Mouse (Mus musculus) MEL (cell line): ENCODE measurements at regions not wholly inside any gene's neighbourhood (a gene's known extent, or its start where the extent isn't known, plus 50 kb on each side); places are given as distances from the start of the nearest gene placed in this dataset.

Experiments used
- DNase-seq: peaks from one replicate; pipeline ENCODE4 v3.0.0; 2011; ENCODE audit warnings: low read depth, low spot score
- H3K27ac ChIP-seq: 2 replicates; pipeline ENCODE4 v1.5.1; 2012; ENCODE audit warnings: low read depth, mild to moderate bottlenecking, control low read depth, low read length, moderate library complexity; ENCODE audit not compliant: control insufficient read depth
- H3K27me3 ChIP-seq, 2 experiments: fragments of 150-350 bp in 1 of 2; sonication (generic) in 1 of 2; 2 replicates each; pipeline ENCODE4 v1.6.1; 2012; ENCODE audit warnings: low read length in 2 of 2, mild to moderate bottlenecking in 2 of 2, improper control_type of control experiment in 1 of 2, moderate library complexity in 1 of 2; ENCODE audit not compliant: insufficient read depth in 2 of 2, control insufficient read depth in 1 of 2
- H3K36me3 ChIP-seq, 2 experiments: 2 replicates each; pipeline ENCODE4 v1.6.1; 2012 to 2014; ENCODE audit warnings: low read length in 2 of 2, improper control_type of control experiment in 1 of 2, inconsistent platforms in 1 of 2, mild to moderate bottlenecking in 1 of 2; ENCODE audit not compliant: insufficient read depth in 2 of 2, control insufficient read depth in 1 of 2
- H3K4me1 ChIP-seq, 2 experiments: fragments of 150-350 bp in 1 of 2; sonication (generic) in 1 of 2; 2 replicates each; pipeline ENCODE4 v1.6.1; 2012; ENCODE audit warnings: low read length in 2 of 2, improper control_type of control experiment in 1 of 2, mild to moderate bottlenecking in 1 of 2; ENCODE audit not compliant: insufficient read depth in 2 of 2, control insufficient read depth in 1 of 2
- H3K4me3 ChIP-seq, 2 experiments: fragments of 150-350 bp in 1 of 2; sonication (generic) in 1 of 2; 2 replicates each; pipeline ENCODE4 v1.5.1; 2012; ENCODE audit warnings: low read depth in 2 of 2, low read length in 2 of 2, mild to moderate bottlenecking in 2 of 2, moderate library complexity in 2 of 2, control low read depth in 1 of 2, improper control_type of control experiment in 1 of 2; ENCODE audit not compliant: control insufficient read depth in 1 of 2, insufficient read depth in 1 of 2
- H3K79me2 ChIP-seq: 2 replicates; pipeline ENCODE4 v1.6.1; 2012; ENCODE audit warnings: mild to moderate bottlenecking, low read length, moderate library complexity; ENCODE audit not compliant: control insufficient read depth, poor library complexity, insufficient read depth
- H3K9ac ChIP-seq: 2 replicates; pipeline ENCODE4 v1.6.1; 2012; ENCODE audit warnings: low read depth, mild to moderate bottlenecking, control low read depth, low read length, moderate library complexity; ENCODE audit not compliant: control insufficient read depth, poor library complexity, severe bottlenecking
- H3K9me3 ChIP-seq: fragments of 150-350 bp; sonication (generic); replicated peaks from 2 replicates; pipeline ENCODE4 v1.6.1; 2012; ENCODE audit warnings: mild to moderate bottlenecking, low read length, improper control_type of control experiment, moderate library complexity; ENCODE audit not compliant: insufficient read depth
- BHLHE40 ChIP-seq: IDR thresholded peaks from 2 replicates; pipeline ENCODE4 v1.6.1; 2012; ENCODE audit warnings: low read depth, mild to moderate bottlenecking, inconsistent platforms, low read length, improper control_type of control experiment, borderline replicate concordance
- CHD1 ChIP-seq: IDR thresholded peaks from 2 replicates; pipeline ENCODE4 v1.6.1; 2012; ENCODE audit warnings: low read depth, mild to moderate bottlenecking, inconsistent platforms, low read length, improper control_type of control experiment
- CTCF ChIP-seq, 3 experiments: IDR thresholded peaks in 2 of 3; conservative IDR thresholded peaks in 1 of 3; 2 replicates each; pipeline ENCODE4 v1.5.1; 2011 to 2012; ENCODE audit warnings: low read length in 3 of 3, low read depth in 2 of 3, mild to moderate bottlenecking in 2 of 3, improper control_type of control experiment in 1 of 3, inconsistent platforms in 1 of 3, mixed read lengths in 1 of 3, moderate library complexity in 1 of 3; ENCODE audit not compliant: control insufficient read depth in 1 of 3, insufficient read depth in 1 of 3, poor library complexity in 1 of 3, severe bottlenecking in 1 of 3
- E2F4 ChIP-seq: IDR thresholded peaks from 2 replicates; pipeline ENCODE4 v1.6.1; 2011; ENCODE audit warnings: low read depth, low read length, improper control_type of control experiment, borderline replicate concordance
- ELF1 ChIP-seq: IDR thresholded peaks from 2 replicates; pipeline ENCODE4 v1.6.1; 2014; ENCODE audit warnings: low read depth, mild to moderate bottlenecking, inconsistent platforms, low read length, improper control_type of control experiment, moderate library complexity
- EP300 ChIP-seq, 2 experiments: IDR thresholded peaks; 2 replicates each; pipeline ENCODE4 v1.6.1; 2011; ENCODE audit warnings: improper control_type of control experiment in 2 of 2, low read length in 2 of 2, low read depth in 1 of 2, mild to moderate bottlenecking in 1 of 2
- ETS1 ChIP-seq: IDR thresholded peaks from 2 replicates; pipeline ENCODE4 v1.6.1; 2012; ENCODE audit warnings: low read depth, mild to moderate bottlenecking, inconsistent platforms, low read length, improper control_type of control experiment, moderate library complexity
- GABPA ChIP-seq: IDR thresholded peaks from 2 replicates; pipeline ENCODE4 v1.6.1; 2012; ENCODE audit warnings: low read depth, mild to moderate bottlenecking, inconsistent platforms, low read length, improper control_type of control experiment, moderate library complexity
- HCFC1 ChIP-seq: IDR thresholded peaks from 2 replicates; pipeline ENCODE4 v1.6.1; 2012; ENCODE audit warnings: low read depth, mild to moderate bottlenecking, inconsistent platforms, low read length, improper control_type of control experiment, moderate library complexity
- JUND ChIP-seq: IDR thresholded peaks from 2 replicates; pipeline ENCODE4 v1.6.1; 2011; ENCODE audit warnings: low read depth, mild to moderate bottlenecking, improper control_type of control experiment, low read length
- MAFK ChIP-seq: IDR thresholded peaks from 2 replicates; pipeline ENCODE4 v1.6.1; 2011; ENCODE audit warnings: low read depth, mild to moderate bottlenecking, low read length, improper control_type of control experiment, borderline replicate concordance
- MXI1 ChIP-seq: IDR thresholded peaks from 2 replicates; pipeline ENCODE4 v1.6.1; 2011; ENCODE audit warnings: mild to moderate bottlenecking, low read depth, low read length, improper control_type of control experiment
- MYB ChIP-seq: IDR thresholded peaks from 2 replicates; pipeline ENCODE4 v1.6.1; 2011; ENCODE audit warnings: mild to moderate bottlenecking, low read depth, low read length, improper control_type of control experiment
- NELFE ChIP-seq: IDR thresholded peaks from 2 replicates; pipeline ENCODE4 v1.6.1; 2011; ENCODE audit warnings: low read depth, low read length, improper control_type of control experiment
- NRF1 ChIP-seq: IDR thresholded peaks from 2 replicates; pipeline ENCODE4 v1.6.1; 2014; ENCODE audit warnings: low read depth, mild to moderate bottlenecking, inconsistent platforms, low read length, improper control_type of control experiment, moderate library complexity; ENCODE audit not compliant: poor library complexity, insufficient read depth, severe bottlenecking
- POLR2A ChIP-seq, 2 experiments: IDR thresholded peaks; 2 replicates each; pipeline ENCODE4 v1.6.1; 2011 to 2012; ENCODE audit warnings: low read length in 2 of 2, mild to moderate bottlenecking in 2 of 2, control low read depth in 1 of 2, improper control_type of control experiment in 1 of 2, low read depth in 1 of 2, moderate library complexity in 1 of 2; ENCODE audit not compliant: control insufficient read depth in 1 of 2, insufficient read depth in 1 of 2, poor library complexity in 1 of 2
- POLR2AphosphoS2 ChIP-seq: IDR thresholded peaks from 2 replicates; pipeline ENCODE4 v1.6.1; 2011; ENCODE audit warnings: low read length, improper control_type of control experiment
- RAD21 ChIP-seq: IDR thresholded peaks from 2 replicates; pipeline ENCODE4 v1.6.1; 2011; ENCODE audit warnings: mild to moderate bottlenecking, low read depth, low read length, improper control_type of control experiment
- RCOR1 ChIP-seq: IDR thresholded peaks from 2 replicates; pipeline ENCODE4 v1.6.1; 2012; ENCODE audit warnings: low read depth, mild to moderate bottlenecking, inconsistent platforms, low read length, improper control_type of control experiment
- SMC3 ChIP-seq: IDR thresholded peaks from 2 replicates; pipeline ENCODE4 v1.6.1; 2011; ENCODE audit warnings: low read depth, low read length, improper control_type of control experiment
- TBP ChIP-seq: IDR thresholded peaks from 2 replicates; pipeline ENCODE4 v1.8.0; 2011; ENCODE audit warnings: low read depth, low read length, improper control_type of control experiment
- TCF12 ChIP-seq: IDR thresholded peaks from 2 replicates; pipeline ENCODE4 v1.6.1; 2014; ENCODE audit warnings: low read depth, mild to moderate bottlenecking, inconsistent platforms, low read length, improper control_type of control experiment, moderate library complexity
- UBTF ChIP-seq: IDR thresholded peaks from 2 replicates; pipeline ENCODE4 v1.6.1; 2012; ENCODE audit warnings: low read depth, mild to moderate bottlenecking, inconsistent platforms, low read length, improper control_type of control experiment, moderate library complexity, borderline replicate concordance; ENCODE audit not compliant: insufficient read depth
- USF1 ChIP-seq: IDR thresholded peaks from 2 replicates; pipeline ENCODE4 v1.6.1; 2014; ENCODE audit warnings: low read depth, mild to moderate bottlenecking, inconsistent platforms, low read length, improper control_type of control experiment, moderate library complexity
- USF2 ChIP-seq, 2 experiments: IDR thresholded peaks; 2 replicates each; pipeline ENCODE4 v1.6.1; 2011 to 2012; ENCODE audit warnings: improper control_type of control experiment in 2 of 2, low read length in 2 of 2, borderline replicate concordance in 1 of 2, inconsistent platforms in 1 of 2, low read depth in 1 of 2, mild to moderate bottlenecking in 1 of 2; ENCODE audit not compliant: insufficient read depth in 1 of 2
- ZKSCAN1 ChIP-seq: IDR thresholded peaks from 2 replicates; pipeline ENCODE4 v1.6.1; 2012; ENCODE audit warnings: low read depth, mild to moderate bottlenecking, inconsistent platforms, low read length, improper control_type of control experiment, moderate library complexity
- ZMIZ1 ChIP-seq: IDR thresholded peaks from 2 replicates; pipeline ENCODE4 v1.6.1; 2012; ENCODE audit warnings: low read depth, mild to moderate bottlenecking, inconsistent platforms, low read length, improper control_type of control experiment, moderate library complexity

- H3K27me3 ChIP-seq: no peaks in the 10 kb centered on the region
- H3K4me3 ChIP-seq: no peak overlapping the region
- H3K4me1 ChIP-seq: no peaks in the 10 kb centered on the region
- H3K27ac ChIP-seq: no peak overlapping the region
- TF ChIP-seq USF1 (no peak), RAD21 (no peak), BHLHE40 (no peak), MXI1 (no peak), SMC3 (no peak), GABPA (no peak), TBP (no peak), ELF1 (no peak), NELFE (no peak), POLR2AphosphoS2 (no peak), CHD1 (no peak), EP300 (IDR thresholded peaks at IDR 0.05; ENCODE audit: low read depth in 1 of 2, low read length in 2 of 2) (no peak), NRF1 (no peak), TCF12 (no peak), ETS1 (no peak), CTCF (IDR thresholded peaks at IDR 0.05 in 2 of 3, conservative IDR thresholded peaks at IDR 0.05 in 1 of 3; ENCODE audit: control insufficient read depth in 1 of 3, insufficient read depth in 1 of 3, low read depth in 2 of 3, low read length in 3 of 3, poor library complexity in 1 of 3, severe bottlenecking in 1 of 3) (no peak), JUND (no peak), POLR2A (IDR thresholded peaks at IDR 0.05; ENCODE audit: control insufficient read depth in 1 of 2, insufficient read depth in 1 of 2, low read depth in 1 of 2, low read length in 2 of 2, poor library complexity in 1 of 2) (no peak)
- TF ChIP-seq, all 39 proteins: peak for 0
- DNase-seq: no peak
- Histone ChIP-seq H3K9me3 (no peaks in the 10 kb centered on the region), H3K79me2 (no peaks in the 10 kb centered on the region), H3K36me3 (no peaks in the 10 kb centered on the region), H3K9ac (no peak overlapping the region)
These were observed 604.7 kb downstream of the Rps29 start for GRCm38 (mm10) chr12:68554292-68554691.

GRCm38 (mm10) chr12:68541811-68542210 lies 617.2 kb downstream of the Rps29 start:
- Histone ChIP-seq H3K9ac (no peak overlapping the region), H3K27ac (no peak overlapping the region), H3K79me2 (no peaks in the 10 kb centered on the region), H3K4me1 (no peaks in the 10 kb centered on the region; a peak in 1 of 4 replicates), H3K4me3 (no peak overlapping the region), H3K36me3 (no peaks in the 10 kb centered on the region), H3K9me3 (no peaks in the 10 kb centered on the region), H3K27me3 (no peaks in the 10 kb centered on the region)
- DNase-seq: no peak
- TF ChIP-seq USF1 (no peak), POLR2AphosphoS2 (no peak), GABPA (no peak), BHLHE40 (no peak), ZMIZ1 (no peak), HCFC1 (no peak), MAFK (no peak), NRF1 (no peak), MYB (no peak), ELF1 (no peak), E2F4 (no peak), RCOR1 (no peak), ZKSCAN1 (no peak), UBTF (no peak), TCF12 (no peak), USF2 (IDR thresholded peaks at IDR 0.05; ENCODE audit: borderline replicate concordance in 1 of 2, insufficient read depth in 1 of 2, low read depth in 1 of 2, low read length in 2 of 2) (no peak), POLR2A (IDR thresholded peaks at IDR 0.05; ENCODE audit: control insufficient read depth in 1 of 2, insufficient read depth in 1 of 2, low read depth in 1 of 2, low read length in 2 of 2, poor library complexity in 1 of 2) (no peak)
